Mouse (Mus musculus): ENCODE results near the gene Bnip3. TPM values are rescaled to one million over a fixed set of nuclear protein-coding genes. Genes with fewer than 3 reads are reported as not detected.

The Bnip3 gene
- polyA plus RNA-seq, 1 experiment: 7.1 TPM

- peak; percentile 66 for TF ChIP-seq USF1 (IDR thresholded peaks at IDR 0.05; ENCODE audit: low read depth)
- TF ChIP-seq CEBPB (IDR thresholded peaks at IDR 0.05; ENCODE audit: low read depth): no peak
- Histone ChIP-seq H3ac (ENCODE audit: control insufficient read depth, insufficient read length, low read depth) (no peak overlapping the region), H3K79me3 (ENCODE audit: low read depth) (peaks cover 2% of the 10 kb centered on the region), H3K4me3 (ENCODE audit: insufficient read depth, poor library complexity, severe bottlenecking) (no peak overlapping the region), H3K36me3 (ENCODE audit: control insufficient read depth, insufficient read depth) (no peaks in the 10 kb centered on the region), H3K79me2 (ENCODE audit: control insufficient read depth, insufficient read depth) (no peaks in the 10 kb centered on the region), H3K27me3 (ENCODE audit: control insufficient read depth, insufficient read depth, insufficient read length) (no peaks in the 10 kb centered on the region)
These were observed 2.3 kb downstream of the Bnip3 start for GRCm38 (mm10) chr7:138907043-138907442.

DNA sequence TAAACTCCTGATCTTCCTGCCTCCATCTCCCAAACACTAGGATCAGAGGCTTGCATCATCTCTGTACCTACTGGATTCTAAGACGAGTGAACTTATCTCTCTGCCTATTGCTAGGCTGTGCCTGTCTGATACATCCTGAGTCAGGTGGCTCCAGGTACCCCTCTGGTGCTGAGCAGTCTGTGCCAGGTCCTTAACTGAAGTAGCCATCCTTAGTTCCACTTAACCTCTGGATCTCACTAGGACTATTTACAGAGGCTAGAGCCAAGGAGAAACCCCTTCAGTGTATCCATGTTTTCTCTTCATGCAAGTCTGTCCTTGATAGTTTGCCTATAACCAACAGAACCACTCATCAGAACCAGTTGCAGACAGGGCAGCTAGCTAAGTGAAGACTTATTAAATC is 2.9 kb downstream of the Bnip3 start:
- H3ac ChIP-seq (ENCODE audit: control insufficient read depth, insufficient read length, low read depth): no peak overlapping the region
- H3K4me3 ChIP-seq (ENCODE audit: insufficient read depth, poor library complexity, severe bottlenecking): no peak overlapping the region
- H3K36me3 ChIP-seq (ENCODE audit: control insufficient read depth, insufficient read depth): no peaks in the 10 kb centered on the region
- no peaks in the 10 kb centered on the region for H3K27me3 ChIP-seq (ENCODE audit: control insufficient read depth, insufficient read depth, insufficient read length)
- H3K79me3 ChIP-seq (ENCODE audit: low read depth): peaks cover 2% of the 10 kb centered on the region
- no peaks in the 10 kb centered on the region for H3K79me2 ChIP-seq (ENCODE audit: control insufficient read depth, insufficient read depth)
- TF ChIP-seq FOSL1 (IDR thresholded peaks at IDR 0.05; ENCODE audit: insufficient read depth, low read length, poor library complexity, severe bottlenecking) (no peak), USF1 (IDR thresholded peaks at IDR 0.05; ENCODE audit: low read depth) (no peak), CEBPB (IDR thresholded peaks at IDR 0.05; ENCODE audit: low read depth) (no peak), CTCF (IDR thresholded peaks at IDR 0.05; ENCODE audit: control insufficient read depth, insufficient read depth, insufficient read length) (no peak), MAX (IDR thresholded peaks at IDR 0.05) (no peak), MYOD1 (IDR thresholded peaks at IDR 0.05; ENCODE audit: control insufficient read depth, insufficient read length, low read depth) (no peak), MYOG (IDR thresholded peaks at IDR 0.05; ENCODE audit: control insufficient read depth, extremely low read depth, insufficient read length) (no peak)

- Histone ChIP-seq H3ac (ENCODE audit: control insufficient read depth, insufficient read length, low read depth) (no peak overlapping the region), H3K4me3 (ENCODE audit: insufficient read depth, poor library complexity, severe bottlenecking) (no peak overlapping the region), H3K27me3 (ENCODE audit: control insufficient read depth, insufficient read depth, insufficient read length) (no peaks in the 10 kb centered on the region), H3K79me2 (ENCODE audit: control insufficient read depth, insufficient read depth) (no peaks in the 10 kb centered on the region), H3K79me3 (ENCODE audit: low read depth) (peaks cover 2% of the 10 kb centered on the region), H3K36me3 (ENCODE audit: control insufficient read depth, insufficient read depth) (no peaks in the 10 kb centered on the region)
- TF ChIP-seq CTCF (IDR thresholded peaks at IDR 0.05; ENCODE audit: control insufficient read depth, insufficient read depth, insufficient read length) (no peak), MAX (IDR thresholded peaks at IDR 0.05) (no peak), FOSL1 (IDR thresholded peaks at IDR 0.05; ENCODE audit: insufficient read depth, low read length, poor library complexity, severe bottlenecking) (no peak), MYOG (IDR thresholded peaks at IDR 0.05; ENCODE audit: control insufficient read depth, extremely low read depth, insufficient read length) (no peak), MYOD1 (IDR thresholded peaks at IDR 0.05; ENCODE audit: control insufficient read depth, insufficient read length, low read depth) (no peak), USF1 (IDR thresholded peaks at IDR 0.05; ENCODE audit: low read depth) (no peak), CEBPB (IDR thresholded peaks at IDR 0.05; ENCODE audit: low read depth) (no peak)
These were observed 5.4 kb downstream of the Bnip3 start for GRCm38 (mm10) chr7:138903886-138904435.

GRCm38 (mm10) chr7:138898743-138899142 is 10.6 kb downstream of the Bnip3 start:
- H3ac ChIP-seq (ENCODE audit: control insufficient read depth, insufficient read length, low read depth): no peak overlapping the region
- H3K27me3 ChIP-seq (ENCODE audit: control insufficient read depth, insufficient read depth, insufficient read length): no peaks in the 10 kb centered on the region
- H3K36me3 ChIP-seq (ENCODE audit: control insufficient read depth, insufficient read depth): no peaks in the 10 kb centered on the region
- H3K79me2 ChIP-seq (ENCODE audit: control insufficient read depth, insufficient read depth): no peaks in the 10 kb centered on the region
- H3K4me3 ChIP-seq (ENCODE audit: insufficient read depth, poor library complexity, severe bottlenecking): no peak overlapping the region
- no peak for TF ChIP-seq FOSL1 (IDR thresholded peaks at IDR 0.05; ENCODE audit: insufficient read depth, low read length, poor library complexity, severe bottlenecking)
- TF ChIP-seq CTCF (IDR thresholded peaks at IDR 0.05; ENCODE audit: control insufficient read depth, insufficient read depth, insufficient read length): no peak
- TF ChIP-seq MAX (IDR thresholded peaks at IDR 0.05): no peak
- no peak for TF ChIP-seq CEBPB (IDR thresholded peaks at IDR 0.05; ENCODE audit: low read depth)
- no peak for TF ChIP-seq USF1 (IDR thresholded peaks at IDR 0.05; ENCODE audit: low read depth)
- TF ChIP-seq MYOG (IDR thresholded peaks at IDR 0.05; ENCODE audit: control insufficient read depth, extremely low read depth, insufficient read length): no peak
- TF ChIP-seq MYOD1 (IDR thresholded peaks at IDR 0.05; ENCODE audit: control insufficient read depth, insufficient read length, low read depth): no peak
- no peaks in the 10 kb centered on the region for H3K79me3 ChIP-seq (ENCODE audit: low read depth)

DNA sequence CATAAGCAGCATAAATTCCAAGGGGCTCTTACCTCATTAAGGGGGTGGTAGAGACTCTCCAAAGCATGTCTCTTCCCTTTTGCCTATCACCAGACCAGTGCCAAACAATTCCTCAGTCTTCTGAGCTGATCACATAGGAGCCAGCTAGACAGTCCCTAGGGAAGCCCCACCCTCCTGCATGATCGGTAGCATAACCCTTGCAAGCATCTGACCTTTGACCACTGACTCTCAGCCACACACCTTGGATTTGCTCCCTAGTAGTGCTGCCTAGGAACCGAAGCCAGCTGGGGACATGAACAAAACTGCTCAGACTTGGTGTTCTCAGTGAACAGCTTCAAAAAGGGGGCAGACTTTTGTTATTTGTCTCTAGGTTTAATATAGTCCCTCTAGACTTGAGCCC is 11.2 kb downstream of the Bnip3 start:
- TF ChIP-seq MYOG (IDR thresholded peaks at IDR 0.05; ENCODE audit: control insufficient read depth, extremely low read depth, insufficient read length) (no peak), CEBPB (IDR thresholded peaks at IDR 0.05; ENCODE audit: low read depth) (no peak), MAX (IDR thresholded peaks at IDR 0.05) (no peak), MYOD1 (IDR thresholded peaks at IDR 0.05; ENCODE audit: control insufficient read depth, insufficient read length, low read depth) (no peak), FOSL1 (IDR thresholded peaks at IDR 0.05; ENCODE audit: insufficient read depth, low read length, poor library complexity, severe bottlenecking) (no peak), CTCF (IDR thresholded peaks at IDR 0.05; ENCODE audit: control insufficient read depth, insufficient read depth, insufficient read length) (no peak), USF1 (IDR thresholded peaks at IDR 0.05; ENCODE audit: low read depth) (no peak)
- Histone ChIP-seq H3K36me3 (ENCODE audit: control insufficient read depth, insufficient read depth) (no peaks in the 10 kb centered on the region), H3ac (ENCODE audit: control insufficient read depth, insufficient read length, low read depth) (no peak overlapping the region), H3K79me2 (ENCODE audit: control insufficient read depth, insufficient read depth) (no peaks in the 10 kb centered on the region), H3K79me3 (ENCODE audit: low read depth) (no peaks in the 10 kb centered on the region), H3K27me3 (ENCODE audit: control insufficient read depth, insufficient read depth, insufficient read length) (no peaks in the 10 kb centered on the region), H3K4me3 (ENCODE audit: insufficient read depth, poor library complexity, severe bottlenecking) (no peak overlapping the region)

Data from C2C12 (cell line).